Mouse (Mus musculus) natural killer cell, adult 2 months (primary cell): Measurements from ENCODE around the gene Atp2a2.

Experiments used
- DNase-seq, 2 experiments: peaks; one replicate each; pipeline ENCODE4 v3.0.0; 2022; ENCODE audit warnings: low spot score in 2 of 2

Atp2a2 gene

DNA sequence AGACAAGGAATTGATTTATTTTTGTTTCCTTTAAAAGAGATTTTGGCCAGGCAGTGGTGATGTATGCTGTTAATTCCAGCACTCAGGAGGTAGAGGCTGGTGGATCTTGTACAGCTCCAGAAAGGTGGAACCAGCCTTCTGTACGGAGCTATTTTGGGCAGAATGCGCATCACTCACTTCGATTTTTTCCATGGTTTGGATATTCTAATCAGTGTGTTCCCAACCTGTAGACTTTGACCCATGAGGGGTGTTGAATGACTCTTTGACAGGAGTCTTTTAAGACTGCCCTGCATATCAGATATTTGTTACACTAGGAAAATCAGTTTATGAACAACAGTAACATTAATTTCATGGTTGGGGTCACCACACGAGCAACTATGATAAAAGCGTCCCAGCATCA is 50.7 kb downstream of the Atp2a2 start:
- DNase-seq = no peak

DNA sequence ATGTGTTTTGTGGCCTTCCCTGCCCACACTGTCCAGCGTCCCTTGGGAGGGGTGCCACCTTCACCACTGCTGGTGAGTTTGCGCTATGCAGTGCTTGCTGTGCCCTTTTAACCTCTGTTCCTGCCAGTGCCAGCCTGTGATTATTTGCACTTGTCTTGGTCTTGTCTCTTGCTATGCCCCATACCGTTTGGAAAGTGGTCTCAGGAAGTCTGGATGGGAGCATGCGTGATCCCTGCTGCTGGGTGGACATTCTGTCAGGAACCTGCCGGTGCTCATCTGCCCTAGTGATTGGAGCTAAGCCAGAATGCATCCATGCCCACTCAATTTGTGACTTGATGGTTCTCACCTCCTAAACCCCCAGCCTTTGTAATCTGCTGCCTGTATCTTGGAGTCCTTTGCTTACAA is 51.1 kb downstream of the Atp2a2 start:
- DNase-seq = no peak

DNA sequence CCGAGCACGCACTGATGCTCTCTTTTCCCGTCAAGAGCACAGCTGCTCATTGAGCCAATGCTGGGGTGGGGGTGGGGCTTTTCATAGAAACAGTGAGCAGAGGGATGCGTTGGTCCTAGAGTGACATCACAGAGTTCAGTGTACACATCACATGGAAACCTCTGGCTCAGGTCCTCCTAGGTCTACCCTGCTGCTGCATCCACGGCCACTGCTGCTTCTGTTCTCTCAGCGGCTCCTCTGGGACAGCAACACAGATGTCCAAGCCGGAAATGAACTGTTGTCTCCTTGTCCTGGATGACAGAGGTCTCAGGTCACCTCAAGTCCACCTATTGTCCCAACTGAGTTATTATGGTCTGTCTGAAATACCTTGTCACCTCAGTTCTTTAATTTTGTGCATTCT is 52.1 kb downstream of the Atp2a2 start:
- DNase-seq = no peak

DNA sequence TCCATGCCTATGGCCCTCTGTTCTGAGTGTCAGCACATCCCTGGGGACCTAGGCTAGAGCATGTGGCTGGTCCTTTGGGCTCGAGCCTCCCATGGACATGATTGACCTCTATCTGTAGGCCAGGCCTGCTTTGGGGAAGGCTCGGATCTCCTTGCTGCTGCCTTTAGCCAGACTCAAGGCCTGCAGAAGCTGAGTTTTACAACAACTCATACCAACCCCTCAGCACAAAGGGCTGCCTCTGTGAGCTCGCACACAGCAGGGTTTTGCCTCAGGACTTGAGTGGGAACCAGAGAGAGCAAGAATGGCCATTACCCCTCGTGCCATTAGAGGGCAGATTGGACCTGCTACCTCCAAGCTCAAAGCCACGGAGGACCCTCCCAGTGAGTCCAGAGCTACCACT is 53.2 kb downstream of the Atp2a2 start:
- DNase-seq = no peak

DNA sequence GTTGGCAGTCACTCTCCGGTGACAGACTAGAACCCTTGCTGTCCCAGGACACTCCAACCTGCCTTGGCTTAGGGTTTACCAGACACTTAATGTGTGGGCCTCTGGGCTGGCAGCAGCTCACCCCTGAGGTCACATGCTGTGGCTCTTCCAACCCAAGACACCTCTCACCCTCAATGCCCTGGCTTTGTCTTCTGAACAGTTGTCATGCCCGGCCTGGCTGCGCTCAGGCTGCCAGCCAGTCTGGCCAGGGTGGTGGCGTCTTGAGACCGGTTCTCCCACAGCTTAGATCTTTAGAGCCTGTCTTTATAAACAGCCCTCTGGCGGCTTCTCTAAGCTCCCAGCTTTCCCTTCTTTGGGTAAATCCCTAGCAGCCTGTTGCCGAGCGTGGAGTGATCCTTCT is 54.2 kb downstream of the Atp2a2 start:
- DNase-seq = no peak

DNA sequence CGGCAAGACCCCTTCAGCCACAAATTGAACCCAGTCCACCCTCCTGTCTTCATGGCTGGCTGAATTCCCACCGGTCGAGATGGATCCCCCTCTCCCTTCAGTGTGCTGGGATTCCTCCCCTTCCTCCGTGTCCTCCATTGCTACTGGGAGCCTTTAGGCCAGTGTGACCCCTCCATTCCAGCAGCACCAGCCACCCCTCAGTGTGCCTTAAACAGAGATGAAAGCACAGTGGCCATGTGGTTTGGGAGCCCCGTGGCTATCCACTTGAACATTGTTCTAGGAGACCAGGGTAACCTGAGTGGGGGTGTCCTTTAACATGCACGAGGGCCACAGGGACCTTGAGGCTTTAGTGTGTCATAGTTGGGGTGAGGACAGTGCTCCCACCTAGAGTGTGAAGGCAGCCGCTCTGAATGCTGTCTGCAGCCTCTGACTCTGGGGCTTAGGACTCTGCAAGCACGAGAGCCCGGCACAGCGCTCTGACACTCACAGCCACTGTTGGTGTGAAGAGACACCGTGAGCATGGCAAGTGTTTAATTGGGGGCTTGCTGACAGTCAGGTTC is 56.9 kb downstream of the Atp2a2 start:
- DNase-seq = no peak

DNA sequence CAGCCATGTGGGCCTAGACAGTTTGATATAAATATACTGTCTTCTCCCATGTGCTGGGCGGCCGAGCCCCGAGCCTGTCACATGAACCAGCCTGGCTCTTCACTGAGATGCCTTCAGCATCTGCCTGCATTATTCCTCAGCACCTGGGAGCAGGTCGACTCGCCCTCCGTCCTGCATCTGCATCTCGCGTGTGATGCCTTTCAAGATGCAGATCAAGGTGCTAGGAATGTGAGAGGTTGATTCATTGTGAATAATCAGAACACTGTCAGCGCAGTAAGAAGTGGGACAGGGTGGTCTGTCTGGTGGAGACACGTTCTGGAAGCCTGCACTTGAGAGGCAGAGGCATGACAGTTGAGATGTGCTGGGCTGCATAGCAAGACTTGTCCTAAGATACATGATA is 57.5 kb downstream of the Atp2a2 start:
- no peak for DNase-seq

DNA sequence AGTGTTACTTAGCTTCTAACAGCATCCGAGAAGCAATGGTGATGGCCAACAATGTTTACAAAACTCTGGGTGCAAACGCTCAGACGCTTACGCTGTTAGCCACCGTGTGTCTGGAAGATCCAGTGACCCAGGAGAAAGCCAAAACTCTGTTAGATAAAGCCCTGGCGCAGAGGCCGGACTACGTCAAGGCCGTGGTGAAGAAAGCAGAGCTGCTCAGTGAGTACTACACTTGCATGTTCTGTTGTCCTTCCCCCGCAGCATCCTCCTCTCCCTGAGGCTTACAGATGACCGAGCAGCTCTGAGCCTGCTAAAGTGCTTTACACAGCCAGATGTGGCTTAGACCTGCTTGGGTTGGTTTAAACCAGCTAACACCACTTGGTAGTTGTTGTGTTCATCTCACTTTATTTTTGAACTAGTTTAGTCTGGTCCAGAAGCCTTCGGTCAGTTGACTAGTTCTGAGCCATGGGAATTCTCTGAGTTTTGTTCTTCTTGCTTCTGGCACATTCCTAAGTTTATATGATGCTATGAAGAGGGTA is 61.9 kb downstream of the Atp2a2 start:
- DNase-seq = no peak

DNA sequence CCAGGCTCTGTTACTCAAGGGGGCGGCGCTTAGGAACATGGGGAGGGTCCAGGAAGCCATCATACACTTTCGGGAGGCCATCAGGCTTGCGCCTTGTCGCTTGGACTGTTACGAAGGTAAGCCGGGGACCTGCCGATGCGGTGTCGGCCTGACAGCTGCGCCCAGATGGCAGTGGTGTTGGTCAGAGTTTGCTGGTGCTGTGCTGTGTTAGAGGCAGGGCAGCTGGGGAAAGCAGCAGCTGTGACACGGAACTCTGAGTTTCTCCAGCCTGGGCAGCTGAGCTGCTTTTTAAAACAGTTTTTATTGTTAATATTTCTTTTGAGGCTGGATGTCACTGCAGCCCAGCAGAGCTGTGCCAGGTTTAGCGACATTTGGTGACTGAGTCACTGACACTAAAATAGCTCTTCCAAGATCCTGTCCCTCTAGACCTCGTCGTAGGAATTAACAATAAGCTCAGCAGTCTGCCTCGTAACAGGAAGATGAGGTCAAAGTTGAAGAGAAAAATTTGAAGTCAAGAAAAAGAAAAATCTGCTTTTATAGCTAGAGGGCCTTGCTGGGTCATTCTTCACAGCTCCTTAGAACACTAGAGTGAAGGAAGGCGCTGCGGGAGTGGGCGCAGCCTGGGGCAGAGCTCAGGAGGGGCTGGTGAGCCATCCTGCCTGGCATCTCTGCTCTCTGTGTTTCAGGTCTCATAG is 62.5 kb downstream of the Atp2a2 start:
- no peak for DNase-seq

DNA sequence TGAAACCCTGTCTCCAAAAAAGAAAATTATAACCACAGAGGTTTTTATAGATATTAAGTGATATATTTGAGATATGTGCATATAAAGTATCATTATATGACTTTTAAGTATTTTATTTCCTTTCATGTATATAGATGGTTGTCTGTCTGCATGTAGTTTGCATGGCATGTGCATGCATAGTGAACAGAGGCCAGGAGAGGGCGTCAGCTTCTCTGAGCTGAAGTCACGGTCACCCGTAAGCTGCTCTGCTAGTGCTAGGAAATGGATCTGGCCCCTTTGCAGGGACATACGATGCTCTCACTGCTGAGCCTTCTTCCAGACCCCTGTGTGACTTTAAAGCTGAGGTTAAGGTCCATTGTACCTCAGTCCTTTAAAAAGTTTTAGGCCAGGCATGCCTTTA is 67.5 kb downstream of the Atp2a2 start:
- DNase-seq = no peak

DNA sequence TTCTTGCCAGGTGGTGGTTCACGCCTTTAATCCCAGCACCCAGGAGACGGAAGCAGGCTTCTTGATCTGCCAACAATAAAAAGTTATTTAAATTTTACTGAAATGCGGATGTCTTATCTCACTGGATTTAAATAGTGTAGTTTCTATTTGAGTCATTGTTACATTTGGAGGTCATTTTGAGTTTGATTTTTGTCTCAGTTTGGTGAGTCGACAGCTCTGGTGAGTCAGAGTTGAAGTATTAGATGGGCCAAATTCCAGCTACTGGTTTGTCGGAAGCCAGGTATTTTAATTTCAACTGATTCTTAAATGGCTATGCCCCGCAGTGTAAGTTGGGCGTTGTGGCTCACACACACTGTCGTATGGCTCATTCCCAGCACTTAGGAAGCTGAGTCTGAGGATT is 70.8 kb downstream of the Atp2a2 start:
- DNase-seq = no peak

DNA sequence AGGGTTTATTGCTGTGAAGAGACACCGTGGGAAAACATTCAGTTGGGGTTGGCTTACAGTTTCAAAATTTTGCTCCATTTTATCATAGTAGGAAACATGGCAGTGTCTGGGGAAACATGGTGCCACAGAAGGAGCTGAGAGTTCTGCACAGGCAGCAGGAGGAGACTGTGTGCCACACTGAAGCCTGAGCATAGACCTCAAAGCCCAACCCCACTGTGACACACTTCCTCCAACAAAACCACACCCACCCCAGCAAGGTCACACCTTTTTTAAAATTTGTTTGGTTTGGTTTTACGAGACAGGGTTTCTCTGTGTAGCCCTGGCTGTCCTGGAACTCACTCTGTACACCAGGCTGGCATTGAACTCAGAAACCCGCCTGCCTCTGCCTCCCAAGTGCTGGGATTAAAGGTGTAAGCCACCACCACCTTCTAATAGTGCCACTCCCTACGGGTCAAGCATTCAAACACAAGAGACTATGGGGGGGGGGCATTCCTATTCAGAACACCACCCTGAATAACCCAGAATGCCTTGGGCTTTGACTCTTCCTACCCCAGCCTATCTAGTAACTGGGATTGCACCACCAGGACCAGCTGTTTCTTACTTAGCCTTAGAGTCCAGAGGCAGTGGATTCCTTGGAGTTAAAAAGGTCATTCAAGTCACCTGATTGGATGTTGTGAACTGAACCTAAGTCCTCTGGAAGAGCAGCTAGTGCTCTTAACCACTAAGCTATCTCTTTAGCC is 71.8 kb downstream of the Atp2a2 start:
- peak; percentile 44 to 54 for DNase-seq

DNA sequence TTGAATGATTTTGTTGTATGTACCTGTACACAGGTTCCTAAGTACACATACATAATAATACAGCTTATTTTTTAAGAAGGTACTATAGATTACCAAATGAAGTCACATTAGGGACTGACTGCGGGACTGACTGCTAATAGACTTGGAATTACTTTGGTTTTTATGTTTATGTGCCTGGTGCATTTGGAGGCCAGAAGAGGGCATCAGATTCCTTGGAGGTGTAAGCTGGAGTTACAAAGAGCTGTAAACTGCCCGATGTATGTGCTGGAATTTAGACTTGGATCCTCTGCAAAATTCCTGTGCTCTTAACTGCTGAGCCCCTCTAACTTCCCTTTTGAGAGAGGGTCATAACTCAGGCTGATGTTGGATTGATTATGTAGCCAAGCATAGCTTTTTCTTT is 76.5 kb downstream of the Atp2a2 start:
- no peak for DNase-seq

DNA sequence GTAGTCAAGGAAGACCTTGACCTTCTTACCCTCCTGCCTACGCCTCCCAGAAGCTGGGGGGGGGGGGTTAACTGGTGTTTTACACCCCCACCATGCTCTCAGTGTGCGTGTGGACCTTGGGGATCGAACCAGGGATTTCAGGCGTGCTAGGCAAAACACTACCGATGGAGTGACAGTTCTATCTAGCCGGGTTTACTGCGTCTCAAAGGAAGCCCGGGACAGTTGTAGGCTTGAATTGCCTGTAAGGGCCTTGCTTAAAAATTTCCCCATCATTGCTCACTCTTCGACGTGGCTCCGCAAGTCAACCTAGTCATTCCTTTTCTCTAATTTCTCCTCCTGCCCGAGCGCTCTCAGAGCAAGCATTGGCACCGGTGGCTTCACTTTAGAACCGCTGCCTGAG is 78.9 kb downstream of the Atp2a2 start:
- no peak for DNase-seq

DNA sequence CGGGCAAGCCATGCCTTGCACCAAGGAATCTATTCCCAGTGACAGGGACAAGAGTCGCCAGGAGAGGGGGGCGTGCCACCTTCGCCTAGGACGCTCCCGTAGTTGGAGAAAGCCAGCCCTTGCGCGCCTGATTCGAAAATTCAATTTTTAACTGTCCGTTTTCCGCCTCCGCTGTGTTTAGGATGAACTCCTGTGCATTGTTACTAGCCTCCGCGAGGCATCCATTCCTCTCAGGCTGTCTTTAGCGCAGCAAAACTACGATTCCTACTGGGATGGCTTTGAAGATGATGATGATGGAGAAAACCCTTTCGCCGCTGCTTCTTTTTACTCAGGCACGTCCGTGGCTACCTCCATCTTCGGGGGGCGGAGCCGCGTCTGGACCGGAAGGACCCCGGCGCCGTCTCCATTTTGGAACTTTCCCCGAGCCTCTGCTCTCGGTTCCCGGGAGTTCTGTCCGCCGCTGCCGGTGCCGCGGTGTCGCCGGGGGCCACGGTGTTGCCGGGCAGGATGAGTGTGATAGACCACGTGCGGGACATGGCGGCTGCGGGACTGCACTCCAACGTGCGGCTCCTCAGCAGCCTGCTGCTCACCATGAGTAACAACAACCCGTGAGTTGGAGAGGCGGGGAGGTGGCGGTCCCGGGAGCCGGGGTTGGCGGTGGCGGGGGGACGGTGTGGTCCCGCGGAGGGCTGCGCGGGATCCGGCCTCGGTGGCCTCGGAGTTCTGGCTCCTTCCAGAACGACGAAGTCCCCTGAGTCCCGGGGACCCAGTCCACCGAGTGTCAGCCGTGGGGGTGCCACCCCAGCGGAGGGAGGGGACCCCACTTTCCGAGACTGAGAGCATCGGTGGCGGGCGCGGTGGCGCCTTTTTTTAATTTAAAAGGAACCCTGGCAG is 79.7 kb downstream of the Atp2a2 start:
- peak; percentile 84 to 88 for DNase-seq

DNA sequence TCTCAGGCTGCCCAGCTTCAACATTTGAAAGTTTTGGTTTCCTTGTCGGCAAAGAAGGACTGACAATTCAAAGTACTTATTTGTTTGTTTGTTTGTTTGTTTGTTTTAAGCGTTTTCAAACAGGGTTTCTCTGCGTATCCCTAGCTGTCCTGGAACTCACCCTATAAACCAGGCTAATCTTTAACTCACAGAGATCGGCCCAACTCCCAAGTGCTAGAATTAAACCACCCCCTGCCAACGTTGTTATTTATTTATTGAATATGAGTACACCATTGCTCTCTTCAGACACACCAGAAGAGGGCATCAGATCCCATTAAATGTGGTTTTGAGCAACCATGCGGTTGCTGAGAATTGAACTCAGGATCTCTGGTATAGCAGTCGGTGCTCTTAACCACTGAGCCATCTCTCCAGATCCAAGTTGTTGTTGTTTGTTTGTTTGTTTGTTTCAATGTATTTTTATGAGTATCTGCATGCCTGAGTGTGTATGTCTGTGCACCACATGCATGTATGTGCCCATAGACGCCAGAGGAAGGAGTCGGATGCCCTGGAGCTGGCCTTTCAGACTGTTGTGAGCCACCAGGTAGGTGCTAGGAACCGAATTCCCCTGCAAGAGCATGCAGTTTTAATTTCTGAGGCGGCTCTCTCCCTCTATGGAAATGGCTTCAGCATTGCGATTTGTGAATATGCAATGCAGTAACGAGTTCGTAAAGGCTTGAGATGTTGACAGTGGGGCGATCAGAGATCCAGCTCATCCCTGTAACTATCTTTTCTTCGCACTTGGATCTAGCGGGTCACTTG is 80.6 kb downstream of the Atp2a2 start, which contains the start of gene Anapc7:
Gene Anapc7, plus strand, starts transcription at position 423 of the 798 bp plus-strand sequence.
- peak in 1 of 2 experiments; percentile 11 for DNase-seq

DNA sequence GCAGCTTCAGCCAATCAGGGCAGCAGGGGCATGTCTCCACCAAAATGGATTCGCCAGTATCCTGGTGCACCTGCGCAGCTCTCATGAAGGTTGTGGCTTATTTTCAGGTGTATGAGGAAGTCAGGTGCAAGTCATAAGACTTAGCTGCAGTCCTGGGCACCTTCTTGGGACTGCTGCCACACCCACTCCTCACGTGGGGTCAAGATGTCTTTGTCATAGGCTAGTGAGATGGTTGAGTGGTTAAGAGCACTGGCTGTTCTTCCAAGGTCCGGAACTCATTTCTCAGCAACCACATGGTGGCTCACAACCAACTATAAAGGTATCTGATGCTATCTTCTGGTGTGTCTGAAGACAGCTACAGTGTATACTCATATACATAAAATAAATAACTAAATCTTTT is 81.3 kb downstream of the Atp2a2 start:
- DNase-seq = peak in 1 of 2 experiments; percentile 32

DNA sequence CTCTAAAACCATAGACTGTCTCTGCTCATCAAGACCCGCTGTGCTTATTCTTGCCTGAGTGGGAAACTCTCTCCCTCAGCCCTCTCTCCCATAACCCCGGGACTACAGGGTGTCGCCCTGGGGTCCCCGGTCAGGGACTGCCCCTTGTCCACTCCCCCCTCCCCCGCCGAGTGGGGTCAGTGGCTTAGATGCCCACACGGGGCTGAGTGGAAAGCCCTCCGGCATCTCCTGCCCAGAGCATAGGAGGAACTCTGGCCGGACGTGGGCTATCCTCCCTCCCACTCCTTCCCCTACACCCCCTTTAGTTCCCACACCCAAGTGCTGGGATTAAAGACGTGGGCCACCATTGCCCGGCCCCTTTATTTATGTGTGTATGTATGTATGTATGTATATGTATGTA is 86.6 kb downstream of the Atp2a2 start:
- no peak for DNase-seq

DNA sequence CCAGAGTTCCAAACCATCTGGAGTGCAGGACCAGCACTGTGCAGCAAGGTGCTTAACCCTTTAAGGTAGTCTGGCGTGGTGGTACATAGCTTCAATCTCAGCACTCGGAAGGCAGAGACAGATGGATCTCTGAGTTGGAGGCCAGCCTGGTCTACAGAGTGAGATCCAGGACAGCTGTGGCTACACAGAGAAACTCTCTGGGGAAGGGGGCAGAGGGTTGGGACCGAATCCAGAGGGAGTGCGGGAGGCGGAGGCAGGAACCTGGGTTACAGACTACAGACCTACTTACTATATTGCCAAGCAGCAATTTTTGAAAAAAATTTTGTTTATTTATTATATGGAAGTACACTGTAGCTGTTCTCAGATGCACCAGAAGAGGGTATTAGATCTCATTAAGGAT is 87.7 kb downstream of the Atp2a2 start:
- DNase-seq = no peak

DNA sequence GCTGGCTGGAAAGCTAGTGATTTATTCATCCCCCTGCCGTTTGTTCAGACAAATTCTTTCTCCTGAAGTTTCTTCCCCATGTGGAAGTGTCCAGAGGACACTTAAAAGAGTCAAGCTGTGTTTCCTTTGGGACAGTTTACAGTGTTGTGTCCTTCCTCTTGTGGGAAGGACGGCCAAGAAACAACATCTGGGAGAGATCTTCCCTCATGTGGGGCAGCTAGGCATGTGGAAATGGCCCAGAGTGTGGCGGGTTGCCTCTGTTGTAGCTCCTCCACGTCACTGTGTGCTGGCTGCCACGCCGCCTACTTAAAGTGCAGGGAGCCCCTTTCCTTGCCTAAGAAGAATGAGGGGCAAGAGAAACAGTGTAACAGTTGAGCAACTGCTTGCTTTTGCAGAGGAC is 89.2 kb downstream of the Atp2a2 start:
- no peak for DNase-seq

DNA sequence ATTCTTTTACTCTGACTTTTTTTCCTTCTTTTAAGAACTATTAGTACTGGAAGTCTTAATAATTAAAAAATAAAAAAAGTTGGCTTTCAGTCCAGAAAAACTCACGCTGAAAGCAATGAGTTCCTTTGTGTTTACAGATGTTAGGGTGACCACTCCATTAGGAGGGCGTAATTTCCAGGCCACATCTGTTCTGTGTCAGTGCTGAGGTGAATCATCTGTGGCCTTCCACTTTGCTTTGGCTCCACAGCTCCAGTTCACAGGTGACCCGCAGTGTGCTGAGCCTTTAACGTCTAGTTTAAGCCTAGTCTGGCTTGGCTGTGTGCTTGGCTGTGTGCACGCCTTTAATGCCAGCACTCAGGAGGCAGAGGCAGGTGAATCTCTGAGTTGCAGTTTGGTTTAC is 90.1 kb downstream of the Atp2a2 start:
- DNase-seq = no peak
